In genomic region chr6:88895943-88896342, GRCm38 (mm10) we compare ENCODE assay signal across 16 mouse cellular contexts. TPM values are rescaled to one million over a fixed set of nuclear protein-coding genes. Genes with fewer than 3 reads are reported as not detected.
DNase-seq lines count a peak whose midpoint lies in the region; ATAC-seq and TF ChIP-seq lines count a peak whose summit lies in the region.
"Had no signal": no experiment of that assay in that cellular context is flagged by ENCODE, and none has a peak within 500 bp of the region (broad histone marks: within the 10 kb centered on the region; RNA-seq: fewer than 3 reads in every experiment).

No protein-coding gene starts in this region.

- H3K36me3 ChIP-seq in midbrain, embryonic 10.5 days: peaks cover 65% of the 10 kb centered on the region
- peaks cover 5% of the 10 kb centered on the region for H3K36me3 ChIP-seq in midbrain, postnatal 0 days (ENCODE audit: insufficient read depth, low read length)
- peaks cover 28% of the 10 kb centered on the region for H3K36me3 ChIP-seq in intestine, postnatal 0 days (ENCODE audit: control insufficient read depth, insufficient read depth)

- H3K27me3 ChIP-seq in midbrain, embryonic 10.5 days (ENCODE audit: low read depth, poor library complexity, severe bottlenecking): no peaks in the 10 kb centered on the region
- H3K27me3 ChIP-seq in midbrain, postnatal 0 days (ENCODE audit: insufficient read depth, low read length): no peaks in the 10 kb centered on the region
- no peaks in the 10 kb centered on the region for H3K27me3 ChIP-seq in intestine, postnatal 0 days (replicated peaks; ENCODE audit: control insufficient read depth, insufficient read depth, low read length)
- H3K27me3 ChIP-seq: heart, embryonic 12.5 days; hindbrain, embryonic 12.5 days; kidney, embryonic 15.5 days; limb, embryonic 13.5 days had no signal

- no peak overlapping the region for H3K9ac ChIP-seq in midbrain, postnatal 0 days (replicated peaks; ENCODE audit: low read length, poor library complexity, severe bottlenecking)
- H3K9ac ChIP-seq in intestine, postnatal 0 days (ENCODE audit: low read depth, low read length): no peak overlapping the region

- H3K4me3 ChIP-seq in midbrain, embryonic 10.5 days: peak overlapping the region; percentile 86; the same call in 1 of the 2 replicates
- no peak overlapping the region for H3K4me3 ChIP-seq in midbrain, postnatal 0 days (ENCODE audit: low read depth, low read length)
- no peak overlapping the region for H3K4me3 ChIP-seq in intestine, postnatal 0 days (ENCODE audit: low read depth, low read length)
- H3K4me3 ChIP-seq: hindbrain, embryonic 12.5 days had no signal

- no peaks in the 10 kb centered on the region for H3K9me3 ChIP-seq in midbrain, embryonic 10.5 days (replicated peaks)
- H3K9me3 ChIP-seq in midbrain, postnatal 0 days (ENCODE audit: low read length): no peaks in the 10 kb centered on the region
- H3K9me3 ChIP-seq in intestine, postnatal 0 days (ENCODE audit: control insufficient read depth): no peaks in the 10 kb centered on the region
- H3K9me3 ChIP-seq: heart, embryonic 12.5 days; hindbrain, embryonic 12.5 days; kidney, embryonic 15.5 days; limb, embryonic 13.5 days had no signal

- no peak; the same call in 1 of the 2 replicates for TF ChIP-seq CTCF in midbrain, postnatal 0 days (IDR thresholded peaks at IDR 0.05)
- TF ChIP-seq CTCF in intestine, postnatal 0 days (IDR thresholded peaks at IDR 0.05; ENCODE audit: low read depth): 0 out of 2 replicates have a peak, but pooled peaks have one; percentile 27

- H3K27ac ChIP-seq in midbrain, embryonic 10.5 days (replicated peaks): no peak overlapping the region
- H3K27ac ChIP-seq in midbrain, postnatal 0 days (ENCODE audit: low read depth, low read length): no peak overlapping the region
- H3K27ac ChIP-seq in intestine, postnatal 0 days (ENCODE audit: low read depth, low read length): no peak overlapping the region
- H3K27ac ChIP-seq: hindbrain, embryonic 12.5 days; kidney, embryonic 15.5 days; limb, embryonic 13.5 days had no signal

- 88% methylated on average over 6 of the region's 6 CpGs for WGBS in midbrain, embryonic 10.5 days
- 85% methylated on average over 6 of the region's 6 CpGs for WGBS in midbrain, postnatal 0 days
- WGBS in intestine, postnatal 0 days: 82% methylated on average over 6 of the region's 6 CpGs

- peak; percentile 13 for DNase-seq in cerebellum, adult 9-10 months
- DNase-seq in cerebellum, postnatal 36 days: no peak
- no peak for DNase-seq in midbrain, embryonic 10.5 days (ENCODE audit: low spot score)
- DNase-seq in midbrain, postnatal 0 days (ENCODE audit: low spot score): no peak
- DNase-seq in naive thymus-derived CD4-positive, alpha-beta T cell, adult 2 months (ENCODE audit: low read depth): peak; percentile 25
- no peak for DNase-seq in frontal cortex, postnatal 14 days (ENCODE audit: low spot score in 2 of 2)
- no peak for DNase-seq in testis, postnatal 10 days (ENCODE audit: low spot score)
- DNase-seq: cerebellum, adult 8-10 months; lung, postnatal 4 days; right cerebral cortex, postnatal 25 days had no signal

- ATAC-seq in midbrain, postnatal 0 days (ENCODE audit: low FRiP score): no peak
- no peak for ATAC-seq in intestine, postnatal 0 days
- ATAC-seq: activated CD4-positive, CD25-positive, alpha-beta regulatory T cell, adult 4 months had no signal

- H3K4me1 ChIP-seq in midbrain, embryonic 10.5 days: peaks cover 35% of the 10 kb centered on the region
- peaks cover under 1% of the 10 kb centered on the region; the same call in 1 of the 2 replicates for H3K4me1 ChIP-seq in midbrain, postnatal 0 days (ENCODE audit: insufficient read depth, low read length)
- 0 out of 2 replicates have a peak, but pooled peaks cover 1% of the 10 kb centered on the region for H3K4me1 ChIP-seq in intestine, postnatal 0 days (replicated peaks; ENCODE audit: control insufficient read depth, insufficient read depth, low read length)

- H3K4me2 ChIP-seq in midbrain, postnatal 0 days (ENCODE audit: low read depth, low read length, poor library complexity, severe bottlenecking): no peak overlapping the region
- H3K4me2 ChIP-seq in intestine, postnatal 0 days (replicated peaks; ENCODE audit: low read depth): no peak overlapping the region

RNA-seq across cellular contexts. Expression of gene Mcm2, which starts 2.6 kb away (rescaled TPM):
- 290 and 301 TPM in 2 replicates for polyA plus RNA-seq in midbrain, embryonic 10.5 days (2016; fragmentation: Nextera tagmentation; extraction: Ambion mirVana)
- 11.4 and 16.2 TPM in 2 replicates for total RNA-seq in midbrain, postnatal 0 days (2014; rRNA removed)
- 7.6 and 7.7 TPM in 2 replicates for polyA plus RNA-seq in midbrain, postnatal 0 days (2015; fragmentation: Nextera tagmentation; extraction: Ambion mirVana)
- 32.9 and 33.1 TPM in 2 replicates for polyA plus RNA-seq in intestine, postnatal 0 days (2015; fragmentation: Nextera tagmentation; extraction: Ambion mirVana)

RNA-seq across cellular contexts. Expression of gene Tpra1, which starts 6.1 kb away (rescaled TPM):
- 56.0 and 57.6 TPM in 2 replicates for polyA plus RNA-seq in midbrain, embryonic 10.5 days (2016; fragmentation: Nextera tagmentation; extraction: Ambion mirVana)
- 65.7 and 69.7 TPM in 2 replicates for total RNA-seq in midbrain, postnatal 0 days (2014; rRNA removed)
- 52.7 and 67.5 TPM in 2 replicates for polyA plus RNA-seq in midbrain, postnatal 0 days (2015; fragmentation: Nextera tagmentation; extraction: Ambion mirVana)
- 81.2 and 81.6 TPM in 2 replicates for polyA plus RNA-seq in intestine, postnatal 0 days (2015; fragmentation: Nextera tagmentation; extraction: Ambion mirVana)

RNA-seq across cellular contexts. Expression of gene Podxl2, which starts 21.1 kb away (rescaled TPM):
- polyA plus RNA-seq in midbrain, embryonic 10.5 days (2016; fragmentation: Nextera tagmentation; extraction: Ambion mirVana): 69.4 and 117 TPM in 2 replicates
- 883 and 1,011 TPM in 2 replicates for total RNA-seq in midbrain, postnatal 0 days (2014; rRNA removed)
- polyA plus RNA-seq in midbrain, postnatal 0 days (2015; fragmentation: Nextera tagmentation; extraction: Ambion mirVana): 727 and 776 TPM in 2 replicates
- 36.3 and 39.2 TPM in 2 replicates for polyA plus RNA-seq in intestine, postnatal 0 days (2015; fragmentation: Nextera tagmentation; extraction: Ambion mirVana)
- polyA plus RNA-seq: activated CD4-positive, CD25-positive, alpha-beta regulatory T cell, adult 4 months had no signal

RNA-seq across cellular contexts. Expression of gene Abtb1, which starts 54.2 kb away (rescaled TPM):
- 22.5 and 26.3 TPM in 2 replicates for polyA plus RNA-seq in midbrain, embryonic 10.5 days (2016; fragmentation: Nextera tagmentation; extraction: Ambion mirVana)
- total RNA-seq in midbrain, postnatal 0 days (2014; rRNA removed): 60.2 and 65.7 TPM in 2 replicates
- 29.2 and 34.9 TPM in 2 replicates for polyA plus RNA-seq in midbrain, postnatal 0 days (2015; fragmentation: Nextera tagmentation; extraction: Ambion mirVana)
- polyA plus RNA-seq in intestine, postnatal 0 days (2015; fragmentation: Nextera tagmentation; extraction: Ambion mirVana): 22.7 and 23.9 TPM in 2 replicates

Comparison
In these comparisons a context has a peak if more than half of its experiments do, and no peak if none do; other contexts are left out.
1. DNase-seq: peak in cerebellum, adult 9-10 months (single experiment) and naive thymus-derived CD4-positive, alpha-beta T cell, adult 2 months (single experiment); none in cerebellum, postnatal 36 days (0 of 2), midbrain, embryonic 10.5 days (single experiment), midbrain, postnatal 0 days (single experiment), frontal cortex, postnatal 14 days (0 of 2) and testis, postnatal 10 days (single experiment).